Mouse (Mus musculus) midbrain, embryonic 16.5 days (tissue): ENCODE measurements at regions not wholly inside any gene's neighbourhood (a gene's known extent, or its start where the extent isn't known, plus 50 kb on each side); places are given as distances from the start of the nearest gene placed in this dataset.
"Not testable (repeated sequence)": the region's sequence is repeated elsewhere in the genome, so short reads cannot be mapped to it uniquely, and the experiment has no call there.

Experiments
- ATAC-seq: fragments of 200-750 bp; cut with Nextera tagmentation; 2 replicates; pipeline ENCODE4 v1.8.0; 2017; ENCODE audit warnings: moderate TSS enrichment
- H3K27ac ChIP-seq: fragments of 300-500 bp; sonication (generic); 2 replicates; pipeline ENCODE4 v1.5.1; 2014; ENCODE audit warnings: mild to moderate bottlenecking, low read length, mixed read lengths
- H3K27me3 ChIP-seq: fragments of 300-500 bp; sonication (generic); 2 replicates; pipeline ENCODE4 v1.6.1; 2014; ENCODE audit warnings: low read depth, low read length, mixed read lengths; ENCODE audit not compliant: control insufficient read depth, insufficient read depth
- H3K36me3 ChIP-seq: fragments of 300-500 bp; sonication (generic); 2 replicates; pipeline ENCODE4 v1.6.1; 2014; ENCODE audit warnings: mild to moderate bottlenecking, low read length, moderate library complexity, mixed read lengths; ENCODE audit not compliant: control insufficient read depth, insufficient read depth
- H3K4me1 ChIP-seq: fragments of 300-500 bp; sonication (generic); 2 replicates; pipeline ENCODE4 v1.6.1; 2014; ENCODE audit warnings: mild to moderate bottlenecking, low read length, mixed read lengths; ENCODE audit not compliant: control insufficient read depth, insufficient read depth
- H3K4me2 ChIP-seq: fragments of 300-500 bp; sonication (generic); 2 replicates; pipeline ENCODE4 v1.6.1; 2014; ENCODE audit warnings: mild to moderate bottlenecking, low read length, mixed read lengths
- H3K4me3 ChIP-seq: fragments of 300-500 bp; sonication (generic); 2 replicates; pipeline ENCODE4 v1.5.1; 2014; ENCODE audit warnings: low read depth, mild to moderate bottlenecking, low read length, moderate library complexity, mixed read lengths
- H3K9ac ChIP-seq: fragments of 300-500 bp; sonication (generic); 2 replicates; pipeline ENCODE4 v1.6.1; 2014; ENCODE audit warnings: low read depth, low read length, mixed read lengths
- H3K9me3 ChIP-seq: fragments of 300-500 bp; sonication (generic); replicated peaks from 2 replicates; pipeline ENCODE4 v1.6.1; 2014; ENCODE audit warnings: mild to moderate bottlenecking, low read length, mixed read lengths; ENCODE audit not compliant: control insufficient read depth, poor library complexity, severe bottlenecking
- WGBS: fragments of 180-500 bp; shearing (Covaris S2); extraction: QIAGEN DNeasy Blood & Tissue Kit; methylation state at CpG from one replicate; pipeline ENCODE4 v1.1.7; 2014; 5-methylcytosine and 5-hydroxymethylcytosine counted together

DNA sequence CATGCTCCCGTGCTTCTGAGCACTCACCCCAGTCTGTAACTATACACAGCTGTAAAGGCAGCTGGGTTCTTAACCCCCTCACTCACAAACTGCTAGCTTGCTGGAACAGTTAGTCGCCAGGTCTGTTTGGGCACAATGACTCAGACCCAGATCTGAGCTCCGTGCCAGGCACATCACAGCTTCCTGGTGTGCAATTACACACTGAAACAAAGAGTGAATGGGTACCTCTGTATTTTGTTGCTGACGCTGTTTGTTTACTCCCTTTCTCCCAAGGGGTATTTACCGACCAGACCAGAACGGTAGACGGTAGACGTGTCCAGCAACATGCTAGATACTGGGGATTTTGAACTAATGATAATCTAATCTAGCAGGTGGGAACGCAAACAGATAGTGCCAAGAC lies 99.3 kb downstream of the Sox4 start:
- Histone ChIP-seq H3K4me3 (no peak overlapping the region), H3K9me3 (no peaks in the 10 kb centered on the region), H3K4me2 (no peak overlapping the region), H3K27me3 (no peaks in the 10 kb centered on the region), H3K4me1 (no peaks in the 10 kb centered on the region), H3K36me3 (no peaks in the 10 kb centered on the region), H3K9ac (no peak overlapping the region), H3K27ac (no peak overlapping the region)
- 88% methylated on average over 9 of the region's 9 CpGs for WGBS
- ATAC-seq, result no peak

DNA sequence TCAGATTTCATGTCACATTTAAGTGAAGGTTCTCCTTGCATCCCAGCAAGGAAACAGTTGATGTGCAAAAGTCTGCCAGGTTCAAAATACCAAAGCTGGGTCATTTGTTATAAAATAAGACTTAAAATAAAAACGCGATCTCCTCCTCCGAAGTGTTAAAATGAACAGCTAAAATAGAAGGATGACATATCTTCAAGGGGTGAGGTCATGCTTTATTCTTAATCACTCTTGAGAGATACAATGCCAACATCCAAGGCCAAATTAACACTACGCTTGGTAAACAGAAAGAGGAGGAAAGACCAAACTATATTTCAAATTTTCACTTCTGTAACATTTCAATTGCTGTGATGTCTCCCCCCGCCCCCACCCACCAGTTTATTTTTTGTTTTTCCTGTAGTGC lies 105.2 kb downstream of the Sox4 start:
- 94% methylated on average over 5 of the region's 5 CpGs for WGBS
- Histone ChIP-seq H3K4me2 (no peak overlapping the region), H3K4me1 (0 out of 2 replicates have a peak, but pooled peaks cover 3% of the 10 kb centered on the region), H3K4me3 (no peak overlapping the region), H3K9me3 (no peaks in the 10 kb centered on the region), H3K27ac (no peak overlapping the region), H3K36me3 (no peaks in the 10 kb centered on the region), H3K27me3 (no peaks in the 10 kb centered on the region), H3K9ac (no peak overlapping the region)
- no peak for ATAC-seq

DNA sequence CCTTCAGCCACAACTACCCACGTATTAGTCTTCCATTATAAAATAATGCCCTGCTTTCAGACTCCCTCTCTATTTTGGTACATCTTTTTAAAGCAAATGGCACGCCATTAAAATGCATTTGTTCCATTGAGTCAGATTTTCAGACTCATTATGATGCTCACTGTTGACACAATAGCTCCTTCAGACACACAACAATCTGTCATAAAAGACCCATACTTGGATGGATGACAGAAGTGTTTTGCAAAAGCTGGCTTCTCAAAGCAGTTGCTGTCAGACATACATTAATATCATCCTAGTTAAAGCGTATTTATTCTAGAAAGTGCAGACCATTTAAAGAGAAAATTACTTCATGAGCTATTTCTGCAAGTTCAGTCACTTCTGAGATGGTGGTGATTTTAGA lies 106.0 kb downstream of the Sox4 start:
- Histone ChIP-seq H3K36me3 (no peaks in the 10 kb centered on the region), H3K9ac (no peak overlapping the region), H3K4me2 (no peak overlapping the region), H3K27ac (no peak overlapping the region), H3K4me3 (no peak overlapping the region), H3K4me1 (0 out of 2 replicates have a peak, but pooled peaks cover 3% of the 10 kb centered on the region), H3K27me3 (no peaks in the 10 kb centered on the region), H3K9me3 (no peaks in the 10 kb centered on the region)
- ATAC-seq, result no peak
- WGBS, result 55% methylated on average over 3 of the region's 3 CpGs

DNA sequence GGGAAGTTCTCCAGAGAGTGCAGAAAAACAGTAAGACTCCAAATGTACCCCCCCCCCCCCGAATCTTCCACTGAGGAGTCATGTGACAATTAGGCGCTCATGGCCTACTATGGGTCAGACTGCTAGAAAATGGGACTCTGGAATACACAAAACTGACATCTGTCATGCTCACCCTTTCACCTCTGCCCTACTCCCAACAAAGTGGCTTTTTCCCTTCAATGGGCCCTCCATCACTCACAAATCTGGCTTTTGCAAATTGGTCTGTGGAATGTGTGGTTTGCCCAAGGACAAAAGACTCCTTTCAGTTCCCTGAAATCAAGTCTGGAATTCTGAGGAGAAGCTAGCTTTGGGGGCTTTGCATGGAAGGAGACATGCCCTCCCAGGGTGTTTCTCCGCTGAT lies 109.0 kb downstream of the Sox4 start:
- Histone ChIP-seq H3K36me3 (no peaks in the 10 kb centered on the region), H3K4me3 (no peak overlapping the region), H3K4me2 (no peak overlapping the region), H3K4me1 (0 out of 2 replicates have a peak, but pooled peaks cover 3% of the 10 kb centered on the region), H3K9me3 (no peaks in the 10 kb centered on the region), H3K27me3 (no peaks in the 10 kb centered on the region), H3K27ac (no peak overlapping the region), H3K9ac (no peak overlapping the region)
- no peak for ATAC-seq
- 52% methylated on average over 3 of the region's 3 CpGs for WGBS

DNA sequence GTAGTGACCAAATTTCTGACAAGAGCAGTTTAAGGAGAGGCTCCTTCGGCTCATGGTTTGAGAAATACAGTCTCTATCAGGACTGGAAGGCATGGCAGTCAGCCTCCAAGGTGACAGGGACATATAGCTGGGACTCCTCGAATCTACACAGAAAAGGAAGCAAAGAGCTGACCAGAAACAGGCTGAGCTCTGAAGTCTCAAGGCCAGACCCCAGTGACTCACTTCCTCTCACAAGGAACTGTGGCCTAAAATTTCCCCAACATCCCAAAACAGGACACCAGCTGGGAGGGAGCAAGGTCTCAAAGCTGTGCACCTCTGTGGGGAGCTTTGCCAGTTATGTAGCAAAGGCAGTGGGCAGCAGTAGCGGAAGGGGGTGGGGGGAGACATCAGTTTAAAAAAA lies 110.7 kb downstream of the Sox4 start:
- Histone ChIP-seq H3K9ac (no peak overlapping the region), H3K4me3 (no peak overlapping the region), H3K4me1 (0 out of 2 replicates have a peak, but pooled peaks cover 3% of the 10 kb centered on the region), H3K9me3 (no peaks in the 10 kb centered on the region), H3K4me2 (no peak overlapping the region), H3K27me3 (no peaks in the 10 kb centered on the region), H3K27ac (no peak overlapping the region), H3K36me3 (no peaks in the 10 kb centered on the region)
- no peak for ATAC-seq
- WGBS, result 91% methylated on average over 3 of the region's 3 CpGs

DNA sequence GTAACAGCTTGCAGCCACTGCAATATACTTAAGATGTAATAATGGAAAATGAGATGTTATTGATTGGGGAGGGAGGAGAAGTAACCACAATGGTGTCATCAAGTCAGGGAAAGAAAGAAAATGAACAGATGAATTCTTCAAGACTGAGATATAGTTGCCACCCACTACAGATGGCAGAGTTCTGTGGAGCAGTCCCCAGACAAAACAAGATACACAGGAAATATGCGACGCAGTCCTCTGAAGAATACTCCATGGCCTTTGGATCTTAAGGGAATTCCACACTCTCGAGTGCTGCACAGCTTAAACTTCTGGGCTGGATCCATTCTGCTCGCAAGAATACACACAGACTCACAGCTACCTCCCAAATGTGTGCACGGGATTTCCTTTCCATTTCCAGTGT lies 113.4 kb downstream of the Sox4 start:
- no peaks in the 10 kb centered on the region for H3K9me3 ChIP-seq
- H3K4me3 ChIP-seq, result no peak overlapping the region
- H3K4me1 ChIP-seq, result 0 out of 2 replicates have a peak, but pooled peaks cover 1% of the 10 kb centered on the region
- H3K27me3 ChIP-seq, result no peaks in the 10 kb centered on the region
- H3K4me2 ChIP-seq, result no peak overlapping the region
- no peak for ATAC-seq
- no peak overlapping the region for H3K27ac ChIP-seq
- H3K36me3 ChIP-seq, result no peaks in the 10 kb centered on the region
- 64% methylated on average over 5 of the region's 5 CpGs for WGBS
- H3K9ac ChIP-seq, result no peak overlapping the region

DNA sequence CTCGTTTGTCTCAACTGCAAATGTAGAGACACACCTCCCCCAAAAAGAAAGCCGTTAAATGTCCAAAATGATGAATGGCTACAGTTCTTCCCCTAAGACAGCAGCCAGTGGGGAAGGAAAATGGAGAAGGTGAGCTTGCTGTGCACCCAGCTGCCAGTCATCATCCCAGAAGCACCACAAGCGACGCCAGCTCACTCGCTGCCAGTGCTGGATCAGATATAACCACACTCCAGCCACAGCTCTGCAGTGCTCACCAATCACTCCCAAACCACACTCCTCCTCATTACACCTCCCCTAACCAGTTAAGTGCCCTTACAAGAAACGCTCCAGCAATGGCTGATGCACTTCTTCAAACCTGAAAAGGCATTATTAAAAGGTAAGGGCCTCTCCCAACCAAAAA lies 114.4 kb downstream of the Sox4 start:
- Histone ChIP-seq H3K9ac (no peak overlapping the region), H3K4me3 (no peak overlapping the region), H3K9me3 (no peaks in the 10 kb centered on the region), H3K27ac (no peak overlapping the region), H3K27me3 (no peaks in the 10 kb centered on the region), H3K4me1 (no peaks in the 10 kb centered on the region), H3K36me3 (no peaks in the 10 kb centered on the region), H3K4me2 (no peak overlapping the region)
- 56% methylated on average over 6 of the region's 6 CpGs for WGBS
- no peak for ATAC-seq

DNA sequence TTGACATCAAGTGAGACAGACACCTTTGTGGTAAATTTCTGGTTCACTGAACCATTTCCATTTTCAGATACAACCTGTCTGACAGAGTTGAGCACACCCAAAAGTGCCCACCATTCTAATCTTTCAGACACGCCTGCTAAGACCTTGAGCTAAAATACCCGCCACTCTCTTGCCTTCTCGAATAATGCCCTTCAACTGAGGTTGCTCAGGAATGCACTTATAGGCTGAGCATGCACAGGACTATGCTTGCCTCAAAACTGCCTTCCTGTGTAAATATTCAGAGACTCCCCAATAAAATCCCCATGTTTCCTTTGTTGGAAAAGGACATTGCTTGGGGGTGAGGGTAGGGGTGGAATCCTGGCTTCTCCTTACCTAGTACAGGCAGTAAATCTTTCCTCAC lies 115.3 kb downstream of the Sox4 start:
- ATAC-seq, result no peak
- Histone ChIP-seq H3K36me3 (no peaks in the 10 kb centered on the region), H3K4me2 (no peak overlapping the region), H3K27me3 (no peaks in the 10 kb centered on the region), H3K4me3 (no peak overlapping the region), H3K4me1 (peaks cover 3% of the 10 kb centered on the region; the same call in 1 of the 2 replicates), H3K9ac (no peak overlapping the region), H3K27ac (no peak overlapping the region), H3K9me3 (no peaks in the 10 kb centered on the region)
- 86% methylated on average over 3 of the region's 3 CpGs for WGBS

DNA sequence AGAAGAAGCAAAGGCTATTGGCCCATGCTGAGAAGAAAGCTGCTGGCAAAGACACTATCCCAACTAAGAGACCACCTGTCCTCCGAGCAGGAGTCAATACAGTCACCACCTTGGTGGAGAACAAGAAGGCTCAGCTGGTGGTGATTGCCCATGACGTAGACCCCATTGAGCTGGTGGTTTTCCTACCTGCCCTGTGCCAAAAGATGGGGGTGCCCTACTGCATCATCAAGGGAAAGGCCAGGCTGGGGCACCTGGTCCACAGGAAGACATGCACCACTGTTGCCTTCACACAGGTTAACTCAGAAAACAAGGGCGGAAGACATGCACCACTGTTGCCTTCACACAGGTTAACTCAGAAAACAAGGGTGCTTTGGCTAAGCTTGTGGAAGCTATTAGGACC lies 116.3 kb downstream of the Sox4 start:
- WGBS, result 93% methylated on average over 3 of the region's 3 CpGs
- not testable (repeated sequence) for H3K27me3 ChIP-seq

DNA sequence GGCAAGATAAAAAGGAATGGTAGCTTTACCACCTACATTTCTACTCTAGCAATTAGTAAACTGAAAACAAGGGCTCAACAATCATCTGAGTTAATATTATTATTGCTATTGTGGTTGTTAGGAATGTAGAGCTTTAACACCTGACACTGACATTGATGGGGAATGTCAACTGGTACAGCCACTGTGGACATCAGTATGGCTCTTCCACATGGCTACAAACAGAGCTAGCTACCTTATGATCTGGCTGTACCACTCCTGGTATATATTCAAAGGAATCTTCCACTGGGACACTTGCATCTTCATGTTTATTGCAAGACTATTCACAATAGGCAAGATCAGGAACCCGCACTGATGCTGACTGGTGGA lies 119.8 kb downstream of the Sox4 start:
- 81% methylated on average over 1 of the region's 1 CpGs for WGBS
- H3K27ac ChIP-seq, result no peak overlapping the region

More for the DNA sequence above, 116.3 kb downstream of the Sox4 start:
- not testable (repeated sequence) for H3K27ac ChIP-seq, H3K36me3 ChIP-seq, H3K9me3 ChIP-seq, H3K4me2 ChIP-seq, ATAC-seq, H3K9ac ChIP-seq, H3K4me3 ChIP-seq
- H3K4me1 ChIP-seq, result peaks cover 10% of the 10 kb centered on the region; the same call in 1 of the 2 replicates

More for the DNA sequence above, 119.8 kb downstream of the Sox4 start:
- Histone ChIP-seq H3K36me3 (no peaks in the 10 kb centered on the region), H3K4me1 (peaks cover 12% of the 10 kb centered on the region; the same call in 1 of the 2 replicates), H3K4me3 (no peak overlapping the region), H3K9me3 (no peaks in the 10 kb centered on the region), H3K4me2 (no peak overlapping the region), H3K27me3 (no peaks in the 10 kb centered on the region), H3K9ac (no peak overlapping the region)
- no peak for ATAC-seq
